Mouse (Mus musculus): ENCODE measurements around the gene Spns2. TPM values are rescaled to one million over a fixed set of nuclear protein-coding genes. Genes with fewer than 3 reads are reported as not detected.

The Spns2 gene
- total and polyA plus RNA-seq, 3 experiments: 0.07 to 0.17 (median 0.14) TPM

DNA sequence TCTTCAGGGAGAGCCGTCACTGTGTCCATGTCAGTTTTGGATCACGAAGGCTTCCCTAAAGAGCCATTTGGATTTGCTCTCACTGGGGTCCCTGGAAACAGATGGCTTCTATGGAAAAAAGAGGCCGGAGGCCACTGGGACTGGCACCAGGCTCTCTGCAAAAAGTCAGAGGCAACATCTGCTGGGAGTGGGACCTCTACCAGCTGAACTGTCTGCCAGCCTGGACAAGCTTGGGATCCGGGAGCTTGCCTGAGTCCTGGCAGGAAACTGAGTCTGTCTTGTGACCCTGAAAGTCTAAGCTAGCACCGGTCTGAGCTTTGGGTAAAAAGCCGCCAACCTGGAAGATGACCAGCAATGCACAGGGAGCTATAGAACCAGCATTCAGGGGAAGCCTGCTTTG lies 18.3 kb downstream of the Spns2 start:
- H3K79me2 ChIP-seq (replicated peaks; ENCODE audit: control insufficient read depth, extremely low read depth, insufficient read depth, poor library complexity, severe bottlenecking): no peaks in the 10 kb centered on the region
- dilution Hi-C loops (cut with MboI; ENCODE audit: extremely low pct_ligation_motif_present, extremely low pct_unique_long_range_greater_than_20kb, low sequenced_read_pairs): no loop called here

DNA sequence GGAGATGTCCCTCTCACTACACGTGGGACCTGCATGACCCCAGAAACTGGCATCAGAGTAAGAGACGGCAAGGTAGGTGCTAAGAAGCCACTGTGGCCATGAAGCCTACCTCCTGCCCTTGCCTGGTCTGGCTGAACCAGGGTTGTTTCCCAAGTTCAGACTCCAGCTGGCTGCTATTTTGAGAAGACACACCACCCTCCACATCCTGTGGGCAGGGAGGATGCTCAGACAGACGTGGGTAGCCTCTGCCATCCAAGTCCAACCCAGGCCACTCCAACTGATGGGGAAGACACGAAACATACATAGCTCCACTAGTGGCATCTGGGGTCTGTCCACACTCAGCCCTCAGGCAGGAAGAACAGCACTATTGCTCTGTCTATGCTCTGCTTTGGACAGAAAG lies 19.7 kb downstream of the Spns2 start:
- dilution Hi-C loops (cut with MboI; ENCODE audit: extremely low pct_ligation_motif_present, extremely low pct_unique_long_range_greater_than_20kb, low sequenced_read_pairs): no loop called here
- Histone ChIP-seq H3K27ac (ENCODE audit: insufficient read depth, low read depth) (no peak overlapping the region), H3K4me3 (replicated peaks in 1 of 3; ENCODE audit: low read depth in 2 of 3, low read length in 2 of 3, poor library complexity in 1 of 3) (no peak overlapping the region), H3K36me3 (replicated peaks in 1 of 2; ENCODE audit: control insufficient read depth in 1 of 2, insufficient read depth in 1 of 2, low read length in 1 of 2) (no peaks in the 10 kb centered on the region), H3K79me2 (replicated peaks; ENCODE audit: control insufficient read depth, extremely low read depth, insufficient read depth, poor library complexity, severe bottlenecking) (no peaks in the 10 kb centered on the region), H3K9ac (ENCODE audit: insufficient read depth, low read depth) (no peak overlapping the region), H3K4me1 (ENCODE audit: control insufficient read depth in 1 of 2, insufficient read depth in 2 of 2) (peaks cover 30 to 56% of the 10 kb centered on the region in 2 experiments), H3K4me2 (ENCODE audit: insufficient read depth, low read depth, poor library complexity, severe bottlenecking) (no peak overlapping the region), H3K27me3 (replicated peaks) (peaks cover 2% of the 10 kb centered on the region), H3K9me3 (replicated peaks; ENCODE audit: low read length) (no peaks in the 10 kb centered on the region)
- DNase-seq (ENCODE audit: extremely low read depth): no peak
- in situ Hi-C loops (cut with MboI; ENCODE audit: low pct_ligation_motif_present, low pct_unique_long_range_greater_than_20kb, low sequenced_read_pairs): no loop called here
- TF ChIP-seq NRF1 (IDR thresholded peaks at IDR 0.05; ENCODE audit: low read depth, low read length) (no peak), SIN3A (IDR thresholded peaks at IDR 0.05; ENCODE audit: low read length) (no peak), ZMIZ1 (IDR thresholded peaks at IDR 0.05; ENCODE audit: low read depth, low read length) (no peak)

More for the DNA sequence above, 18.3 kb downstream of the Spns2 start:
- Histone ChIP-seq H3K36me3 (replicated peaks in 1 of 2; ENCODE audit: control insufficient read depth in 1 of 2, insufficient read depth in 1 of 2, low read length in 1 of 2) (no peaks in the 10 kb centered on the region), H3K9ac (ENCODE audit: insufficient read depth, low read depth) (no peak overlapping the region), H3K9me3 (replicated peaks; ENCODE audit: low read length) (no peaks in the 10 kb centered on the region), H3K27me3 (replicated peaks) (peaks cover 2% of the 10 kb centered on the region), H3K27ac (ENCODE audit: insufficient read depth, low read depth) (no peak overlapping the region), H3K4me1 (ENCODE audit: control insufficient read depth in 1 of 2, insufficient read depth in 2 of 2) (peaks cover 24 to 43% of the 10 kb centered on the region in 2 experiments), H3K4me3 (replicated peaks in 1 of 3; ENCODE audit: low read depth in 2 of 3, low read length in 2 of 3, poor library complexity in 1 of 3) (no peak overlapping the region), H3K4me2 (ENCODE audit: insufficient read depth, low read depth, poor library complexity, severe bottlenecking) (no peak overlapping the region)
- TF ChIP-seq CHD2 (IDR thresholded peaks at IDR 0.05; ENCODE audit: low read length) (no peak), E2F4 (IDR thresholded peaks at IDR 0.05; ENCODE audit: insufficient replicate concordance, low read depth, low read length) (no peak), JUN (IDR thresholded peaks at IDR 0.05; ENCODE audit: insufficient read depth, low read depth, low read length) (no peak), ELF1 (IDR thresholded peaks at IDR 0.05; ENCODE audit: low read depth, low read length) (no peak), RCOR1 (conservative IDR thresholded peaks at IDR 0.05; ENCODE audit: low read depth, low read length) (no peak), MEF2A (IDR thresholded peaks at IDR 0.05; ENCODE audit: borderline replicate concordance, low read depth, low read length) (no peak), MYC (IDR thresholded peaks at IDR 0.05; ENCODE audit: low read depth, low read length) (no peak), USF2 (conservative IDR thresholded peaks at IDR 0.05; ENCODE audit: low read depth, low read length) (no peak), RAD21 (IDR thresholded peaks at IDR 0.05; ENCODE audit: low read depth, low read length) (no peak), CHD1 (IDR thresholded peaks at IDR 0.05; ENCODE audit: low read depth, low read length) (no peak)
- in situ Hi-C loops (cut with MboI; ENCODE audit: low pct_ligation_motif_present, low pct_unique_long_range_greater_than_20kb, low sequenced_read_pairs): no loop called here
- no peak for DNase-seq (ENCODE audit: extremely low read depth)

DNA sequence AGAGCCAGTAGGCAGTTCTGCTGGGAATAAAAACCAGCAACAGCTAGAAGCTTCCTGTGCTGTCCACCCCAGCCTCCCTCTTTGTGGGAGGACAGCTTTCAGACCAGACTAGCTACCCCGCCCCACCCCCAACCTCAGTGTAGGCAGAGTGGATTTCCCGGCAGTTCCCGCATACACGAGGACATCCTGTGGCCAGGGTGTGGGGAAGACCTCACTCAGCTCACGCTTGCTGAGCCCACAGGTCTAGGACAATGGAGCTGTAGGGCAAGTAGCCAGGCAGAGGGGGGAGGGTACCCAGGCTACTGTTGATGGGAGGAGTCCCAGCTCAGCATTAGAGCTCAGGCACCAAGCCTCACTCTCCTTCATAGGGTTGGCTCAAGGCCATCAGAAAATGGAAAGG lies 20.5 kb downstream of the Spns2 start:
- Histone ChIP-seq H3K79me2 (replicated peaks; ENCODE audit: control insufficient read depth, extremely low read depth, insufficient read depth, poor library complexity, severe bottlenecking) (no peaks in the 10 kb centered on the region), H3K27ac (ENCODE audit: insufficient read depth, low read depth) (no peak overlapping the region), H3K4me2 (ENCODE audit: insufficient read depth, low read depth, poor library complexity, severe bottlenecking) (no peak overlapping the region), H3K4me1 (ENCODE audit: control insufficient read depth in 1 of 2, insufficient read depth in 2 of 2) (peaks cover 34 to 63% of the 10 kb centered on the region in 2 experiments), H3K9ac (ENCODE audit: insufficient read depth, low read depth) (no peak overlapping the region), H3K36me3 (replicated peaks in 1 of 2; ENCODE audit: control insufficient read depth in 1 of 2, insufficient read depth in 1 of 2, low read length in 1 of 2) (no peaks in the 10 kb centered on the region), H3K27me3 (replicated peaks) (peaks cover 2% of the 10 kb centered on the region), H3K4me3 (replicated peaks in 1 of 3; ENCODE audit: low read depth in 2 of 3, low read length in 2 of 3, poor library complexity in 1 of 3) (no peak overlapping the region), H3K9me3 (replicated peaks; ENCODE audit: low read length) (no peaks in the 10 kb centered on the region)
- TF ChIP-seq KAT2A (IDR thresholded peaks at IDR 0.05; ENCODE audit: insufficient replicate concordance, low read length) (no peak), CHD2 (IDR thresholded peaks at IDR 0.05; ENCODE audit: low read length) (0 out of 2 replicates have a peak, but pooled peaks have one; percentile 27), UBTF (IDR thresholded peaks at IDR 0.05; ENCODE audit: low read depth, low read length) (no peak), ZKSCAN1 (IDR thresholded peaks at IDR 0.05; ENCODE audit: borderline replicate concordance, low read depth, low read length) (no peak), TCF12 (IDR thresholded peaks at IDR 0.05; ENCODE audit: low read depth, low read length) (no peak)
- no peak for DNase-seq (ENCODE audit: extremely low read depth)
- dilution Hi-C loops (cut with MboI; ENCODE audit: extremely low pct_ligation_motif_present, extremely low pct_unique_long_range_greater_than_20kb, low sequenced_read_pairs): no loop called here
- in situ Hi-C loops (cut with MboI; ENCODE audit: low pct_ligation_motif_present, low pct_unique_long_range_greater_than_20kb, low sequenced_read_pairs): no loop called here

Data from CH12.LX (cell line).